Mouse (Mus musculus): ENCODE data around the gene Mlx.
A peak's percentile ranks its signal among the peaks of the same experiment; 100 is the strongest.

- TF ChIP-seq CTCF (conservative IDR thresholded peaks at IDR 0.05; ENCODE audit: low read length) = peak; percentile 34
- no peak for TF ChIP-seq POU5F1 (IDR thresholded peaks at IDR 0.05; ENCODE audit: borderline replicate concordance, low read length)
Measured at GRCm38 (mm10) chr11:101127075-101127474, 40.0 kb downstream of the Mlx start.

Data from E14TG2a.4 (cell line).